Mouse (Mus musculus): Measurements from ENCODE around the gene Gm21679.
"Not testable (repeated sequence)": the region's sequence is repeated elsewhere in the genome, so short reads cannot be mapped to it uniquely, and the experiment has no call there.

The Gm21679 gene

GRCm38 (mm10) chrY:29683270-29683669 is at the start of gene Gm21679:
Gene Gm21679 (minus strand): TSS chrY:29683370.
- DNase-seq (ENCODE audit: low spot score): not testable (repeated sequence)
